Mouse (Mus musculus) gastrocnemius, postnatal 36 days (tissue): ENCODE measurements around the gene Arpc1b. TPM values are rescaled to one million over a fixed set of nuclear protein-coding genes. Genes with fewer than 3 reads are reported as not detected.
"Not testable (repeated sequence)": the region's sequence is repeated elsewhere in the genome, so short reads cannot be mapped to it uniquely, and the experiment has no call there.

Experiments
- DNase-seq, 2 experiments: peaks; one replicate each; pipeline ENCODE4 v3.0.0; 2022
- intact Hi-C: fragments of 180-260 bp; cut with DNase I; formaldehyde crosslinking; loops from one replicate; pipeline ENCODE4 v1.15.1; 2025
- long read RNA-seq, 2 experiments: library from polyadenylated mRNA; stranded (forward); transcript quantifications; one replicate each; pipeline ENCODE4 v2.0.0; 2021
- total RNA-seq, 2 experiments: library from RNA; stranded (reverse); gene quantifications; 2 replicates each; pipeline ENCODE4 v1.2.3; 2021

Arpc1b gene
- 10 to 100 TPM; 28.3 to 30.4 TPM for total RNA-seq
- long read RNA-seq, experiment 1, transcript Arpc1b-201 (10 exons, 3,105 nt), result major isoform, 14 of 20 reads
- long read RNA-seq, experiment 1, partial matches to known transcripts, result 6 of 20 reads
- long read RNA-seq, experiment 1, other reads (novel, unspliced or antisense), result 0 of 20 reads
- long read RNA-seq, experiment 2, transcript Arpc1b-201 (10 exons, 3,105 nt), result major isoform, 21 of 28 reads
- long read RNA-seq, experiment 2, partial matches to known transcripts, result 5 of 28 reads
- long read RNA-seq, experiment 2, other reads (novel, unspliced or antisense), result 2 of 28 reads

- peak; percentile 68 to 72 for DNase-seq
- intact Hi-C loops, result no loop called here
Observed at GRCm38 (mm10) chr5:145114071-145114605, at the start of gene Arpc1b. TSS of gene Arpc1b (plus strand) at chr5:145114215.

- intact Hi-C loops, result no loop called here
Observed at GRCm38 (mm10) chr5:145064765-145065340, 49.2 kb upstream of the Arpc1b start.

GRCm38 (mm10) chr5:145068863-145069262 is 45.2 kb upstream of the Arpc1b start:
- intact Hi-C loops, result no loop called here
- no peak for DNase-seq

More at GRCm38 (mm10) chr5:145064765-145065340, 49.2 kb upstream of the Arpc1b start:
- DNase-seq, result no peak

- DNase-seq, result peak; percentile 17 to 44
- intact Hi-C loops, result no loop called here
Observed at GRCm38 (mm10) chr5:145069707-145070106, 44.3 kb upstream of the Arpc1b start.

GRCm38 (mm10) chr5:145071342-145071741 is 42.7 kb upstream of the Arpc1b start:
- DNase-seq, result no peak
- intact Hi-C loops, result no loop called here

- no peak for DNase-seq
- intact Hi-C loops, result no loop called here
Observed at GRCm38 (mm10) chr5:145075081-145075480, 38.9 kb upstream of the Arpc1b start.

GRCm38 (mm10) chr5:145081866-145082613 is 32.0 kb upstream of the Arpc1b start:
- DNase-seq, result no peak
- intact Hi-C loops, result no loop called here

GRCm38 (mm10) chr5:145083201-145083600 is 30.8 kb upstream of the Arpc1b start:
- DNase-seq, intact Hi-C loops: not testable (repeated sequence)

GRCm38 (mm10) chr5:145083632-145084451 is 30.2 kb upstream of the Arpc1b start, which contains the start of the genes Arpc1a and Kpna7:
TSS of gene Arpc1a (plus strand) at chr5:145083830.
TSS of gene Kpna7 (minus strand) at chr5:145084030.
- intact Hi-C loops, result no loop called here

GRCm38 (mm10) chr5:145084822-145085221 is 29.2 kb upstream of the Arpc1b start:
- no peak for DNase-seq
- intact Hi-C loops, result no loop called here

More at GRCm38 (mm10) chr5:145083632-145084451, 30.2 kb upstream of the Arpc1b start, which contains the start of the genes Arpc1a and Kpna7:
- DNase-seq, result peak; percentile 78 to 92

GRCm38 (mm10) chr5:145088186-145088585 is 25.8 kb upstream of the Arpc1b start:
- intact Hi-C loops, result no loop called here
- DNase-seq, result no peak

- intact Hi-C loops, result no loop called here
Observed at GRCm38 (mm10) chr5:145089878-145090277, 24.1 kb upstream of the Arpc1b start.

GRCm38 (mm10) chr5:145096195-145096594 is 17.8 kb upstream of the Arpc1b start:
- no peak for DNase-seq
- intact Hi-C loops, result no loop called here

More at GRCm38 (mm10) chr5:145089878-145090277, 24.1 kb upstream of the Arpc1b start:
- no peak for DNase-seq

- intact Hi-C loops, result no loop called here
- DNase-seq, result no peak
Observed at GRCm38 (mm10) chr5:145098340-145098821, 15.6 kb upstream of the Arpc1b start.

- intact Hi-C loops, result no loop called here
- DNase-seq, result no peak
Observed at GRCm38 (mm10) chr5:145100960-145101359, 13.1 kb upstream of the Arpc1b start.

GRCm38 (mm10) chr5:145101451-145101850 is 12.6 kb upstream of the Arpc1b start:
- intact Hi-C loops, result not testable (repeated sequence)

GRCm38 (mm10) chr5:145102706-145103105 is 11.3 kb upstream of the Arpc1b start:
- intact Hi-C loops, result no loop called here
- DNase-seq, result no peak

More at GRCm38 (mm10) chr5:145101451-145101850, 12.6 kb upstream of the Arpc1b start:
- DNase-seq, result not testable (repeated sequence)

GRCm38 (mm10) chr5:145104328-145104727 is 9.7 kb upstream of the Arpc1b start:
- intact Hi-C loops, result no loop called here

GRCm38 (mm10) chr5:145105694-145106275 is 8.2 kb upstream of the Arpc1b start:
- intact Hi-C loops, result no loop called here
- DNase-seq, result no peak

More at GRCm38 (mm10) chr5:145104328-145104727, 9.7 kb upstream of the Arpc1b start:
- no peak for DNase-seq
